9 mouse cellular contexts compared by ENCODE assay signal in the genomic region with DNA sequence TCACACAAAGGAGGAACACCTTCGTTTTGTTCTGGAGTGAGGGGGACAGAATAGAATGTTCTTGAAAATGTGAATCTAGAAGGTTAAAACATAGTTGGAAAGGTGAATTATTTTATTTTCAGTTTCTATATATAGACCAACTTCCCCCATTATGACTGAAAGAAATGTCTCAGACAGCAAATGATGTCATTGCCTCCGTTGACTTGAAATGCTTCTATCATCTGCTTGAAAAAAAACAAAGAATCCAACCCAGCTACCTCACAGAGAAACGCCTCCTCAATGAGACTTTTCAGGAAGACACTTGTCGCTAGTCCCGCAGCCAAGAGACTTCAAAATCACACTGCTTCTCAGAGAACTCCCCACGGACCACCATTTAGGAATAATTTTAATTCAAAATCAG.
DNase-seq lines count a peak whose midpoint lies in the region; ATAC-seq lines count a peak whose summit lies in the region.
"Had no signal": no experiment of that assay in that cellular context is flagged by ENCODE, and none has a peak within 500 bp of the region (broad histone marks: within the 10 kb centered on the region; RNA-seq: fewer than 3 reads in every experiment).

No protein-coding gene starts in this region.

- H3K4me1 ChIP-seq in lung, embryonic 15.5 days = peaks cover 25% of the 10 kb centered on the region
- no peaks in the 10 kb centered on the region; the same call in 1 of the 2 replicates for H3K4me1 ChIP-seq in liver, embryonic 16.5 days (ENCODE audit: control insufficient read depth, low read depth, low read length)

- no peak for ATAC-seq in lung, embryonic 15.5 days (ENCODE audit: borderline replicate concordance, extremely low read depth, low FRiP score, low TSS enrichment)
- 0 out of 2 replicates have a peak, but pooled peaks have one; percentile 13 for ATAC-seq in granulocyte monocyte progenitor cell, adult 5-6 weeks (replicated peaks; ENCODE audit: poor library complexity, severe bottlenecking)
- no peak for ATAC-seq in liver, embryonic 16.5 days (ENCODE audit: low read depth)

- WGBS in lung, embryonic 15.5 days = 16% methylated on average over 6 of the region's 6 CpGs
- WGBS in liver, embryonic 16.5 days (ENCODE audit: insufficient replicate concordance) = 8% methylated on average over 6 of the region's 6 CpGs

- H3K4me2 ChIP-seq in lung, embryonic 15.5 days = peak overlapping the region; percentile 90
- peak overlapping the region; percentile 74; the same call in 1 of the 2 replicates for H3K4me2 ChIP-seq in liver, embryonic 16.5 days (ENCODE audit: low read depth, low read length)

- H3K36me3 ChIP-seq in lung, embryonic 15.5 days = no peaks in the 10 kb centered on the region
- no peaks in the 10 kb centered on the region for H3K36me3 ChIP-seq in liver, embryonic 16.5 days (ENCODE audit: control insufficient read depth, insufficient read depth)
- H3K36me3 ChIP-seq: limb, embryonic 12.5 days had no signal

- peak overlapping the region; percentile 44; the same call in 1 of the 2 replicates for H3K4me3 ChIP-seq in lung, embryonic 15.5 days
- H3K4me3 ChIP-seq in liver, embryonic 16.5 days (ENCODE audit: low read depth, low read length) = peak overlapping the region; percentile 58; the same call in 1 of the 2 replicates

- H3K9me3 ChIP-seq in lung, embryonic 15.5 days = no peaks in the 10 kb centered on the region
- H3K9me3 ChIP-seq in liver, embryonic 16.5 days (replicated peaks; ENCODE audit: control insufficient read depth, low read length) = no peaks in the 10 kb centered on the region
- H3K9me3 ChIP-seq: limb, embryonic 12.5 days had no signal

- DNase-seq in lung, postnatal 4 days = no peak
- DNase-seq in thymus, postnatal 14 days = peak; percentile 38
- no peak for DNase-seq in layer of hippocampus, adult 11-12 months (ENCODE audit: low spot score)
- no peak for DNase-seq in embryo, embryonic 9.5 days (ENCODE audit: extremely low spot score)
- DNase-seq in adrenal gland, postnatal 36 days = no peak

- no peak overlapping the region for H3K27ac ChIP-seq in lung, embryonic 15.5 days
- H3K27ac ChIP-seq in liver, embryonic 16.5 days (ENCODE audit: low read length) = no peak overlapping the region
- H3K27ac ChIP-seq: limb, embryonic 12.5 days had no signal

- H3K27me3 ChIP-seq in lung, embryonic 15.5 days = peaks cover 52% of the 10 kb centered on the region
- peaks cover 35% of the 10 kb centered on the region for H3K27me3 ChIP-seq in liver, embryonic 16.5 days (ENCODE audit: control insufficient read depth, insufficient read depth, low read depth, low read length)

- H3K9ac ChIP-seq in lung, embryonic 15.5 days = no peak overlapping the region
- no peak overlapping the region for H3K9ac ChIP-seq in liver, embryonic 16.5 days (ENCODE audit: low read depth, low read length)
- H3K9ac ChIP-seq: limb, embryonic 12.5 days had no signal
